Mouse (Mus musculus): Measurements from ENCODE around the gene Rbp4. TPM values are rescaled to one million over a fixed set of nuclear protein-coding genes. Genes with fewer than 3 reads are reported as not detected.

Rbp4 gene
- 10.6 TPM for polyA plus RNA-seq (2014; fragmentation: Illumina TruSeq; extraction: RNeasy Lipid Tissue Mini Kit (QIAGEN cat#74804); ENCODE audit: low replicate concordance)

DNA sequence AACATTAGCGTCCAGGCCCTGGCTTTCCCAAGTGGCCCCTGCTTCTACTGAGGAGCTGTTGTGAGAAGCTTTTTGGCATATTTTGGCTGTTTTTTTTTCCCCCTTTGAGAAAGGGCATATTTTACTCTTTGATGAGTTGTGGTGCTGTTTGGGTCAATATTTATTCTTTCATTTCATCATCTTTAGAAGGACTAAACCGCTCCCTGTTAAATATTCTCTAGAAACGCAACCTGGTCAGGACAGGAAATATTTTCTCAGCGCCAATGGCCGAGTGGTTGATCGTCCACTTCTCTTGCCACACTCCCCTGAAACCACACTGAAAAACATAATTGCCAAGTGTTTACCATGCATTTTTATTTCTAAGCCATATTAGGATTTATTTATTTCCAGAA is at the start of gene Rbp4:
Gene Rbp4 (minus strand): TSS at position 63 of the 392 bp plus-strand sequence.

DNA sequence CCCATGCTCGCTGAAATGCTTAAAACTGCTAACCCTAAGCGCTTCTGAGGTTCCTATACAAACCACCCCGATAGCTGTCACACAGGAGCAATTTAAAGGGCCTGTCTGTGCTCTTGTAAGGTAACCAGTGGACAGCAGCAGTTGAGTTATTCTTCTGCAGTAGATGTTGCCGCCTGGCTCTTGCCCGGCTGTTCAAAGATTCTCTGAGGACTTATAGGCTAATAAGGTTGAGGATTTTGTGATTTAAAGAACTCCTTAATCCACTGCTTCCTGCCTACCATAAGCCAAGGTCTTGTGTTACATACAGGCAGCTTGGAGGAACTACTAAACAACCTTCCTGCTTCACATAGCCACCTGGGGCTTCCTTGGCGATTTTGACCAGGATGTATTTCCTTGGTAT is 7.4 kb upstream of the Rbp4 start, which contains the start of gene Pde6c:
Gene Pde6c (plus strand): TSS at position 301 of the 400 bp plus-strand sequence.

DNA sequence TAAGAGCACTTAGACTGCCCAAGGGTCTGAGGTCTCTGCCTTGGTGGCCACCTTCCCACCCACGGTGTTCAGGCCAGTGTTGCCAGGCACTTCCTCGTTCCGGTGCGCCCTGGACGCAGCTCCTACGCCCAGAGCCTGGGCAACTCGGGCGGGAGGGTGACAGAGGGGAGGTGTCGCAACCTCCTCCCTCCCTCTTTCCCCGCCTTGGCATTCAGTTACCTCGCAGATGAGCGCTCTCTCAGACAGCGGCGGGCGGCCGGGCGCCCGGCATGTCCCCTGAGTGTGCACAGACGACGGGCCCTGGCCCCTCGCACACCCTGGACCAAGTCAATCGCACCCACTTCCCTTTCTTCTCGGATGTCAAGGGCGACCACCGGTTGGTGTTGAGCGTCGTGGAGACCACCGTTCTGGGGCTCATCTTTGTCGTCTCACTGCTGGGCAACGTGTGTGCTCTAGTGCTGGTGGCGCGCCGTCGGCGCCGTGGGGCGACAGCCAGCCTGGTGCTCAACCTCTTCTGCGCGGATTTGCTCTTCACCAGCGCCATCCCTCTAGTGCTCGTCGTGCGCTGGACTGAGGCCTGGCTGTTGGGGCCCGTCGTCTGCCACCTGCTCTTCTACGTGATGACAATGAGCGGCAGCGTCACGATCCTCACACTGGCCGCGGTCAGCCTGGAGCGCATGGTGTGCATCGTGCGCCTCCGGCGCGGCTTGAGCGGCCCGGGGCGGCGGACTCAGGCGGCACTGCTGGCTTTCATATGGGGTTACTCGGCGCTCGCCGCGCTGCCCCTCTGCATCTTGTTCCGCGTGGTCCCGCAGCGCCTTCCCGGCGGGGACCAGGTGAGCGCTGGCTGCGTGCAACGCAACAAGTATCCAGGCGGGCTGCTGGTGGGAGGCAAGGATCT is 28.0 kb downstream of the Rbp4 start, which contains the start of gene Ffar4:
Gene Ffar4 (plus strand): TSS at position 214 of the 901 bp plus-strand sequence.

Other genes starting within 250 kb of the Rbp4 start
- gene Myof, start 81.7 kb downstream of the Rbp4 start, polyA plus RNA-seq (2014; fragmentation: Illumina TruSeq; extraction: RNeasy Lipid Tissue Mini Kit (QIAGEN cat#74804); ENCODE audit: low replicate concordance): 18.2 TPM
- gene Cep55, start 70.3 kb downstream of the Rbp4 start, polyA plus RNA-seq (2014; fragmentation: Illumina TruSeq; extraction: RNeasy Lipid Tissue Mini Kit (QIAGEN cat#74804); ENCODE audit: low replicate concordance): 15.7 TPM
- 0.63 TPM for gene Ffar4, start 28.2 kb downstream of the Rbp4 start, polyA plus RNA-seq (2014; fragmentation: Illumina TruSeq; extraction: RNeasy Lipid Tissue Mini Kit (QIAGEN cat#74804); ENCODE audit: low replicate concordance)
- not detected for gene Pde6c, start 7.5 kb upstream of the Rbp4 start, polyA plus RNA-seq (2014; fragmentation: Illumina TruSeq; extraction: RNeasy Lipid Tissue Mini Kit (QIAGEN cat#74804); ENCODE audit: low replicate concordance)
- 68.2 TPM for gene Fra10ac1, start 98.9 kb upstream of the Rbp4 start, polyA plus RNA-seq (2014; fragmentation: Illumina TruSeq; extraction: RNeasy Lipid Tissue Mini Kit (QIAGEN cat#74804); ENCODE audit: low replicate concordance)
- 0.41 TPM for gene Lgi1, start 139.3 kb upstream of the Rbp4 start, polyA plus RNA-seq (2014; fragmentation: Illumina TruSeq; extraction: RNeasy Lipid Tissue Mini Kit (QIAGEN cat#74804); ENCODE audit: low replicate concordance)

Data from small intestine, adult 10 weeks (tissue).